Mouse (Mus musculus) midbrain, embryonic 12.5 days (tissue): ENCODE measurements around the gene Rab4b. TPM values are rescaled to one million over a fixed set of nuclear protein-coding genes. Genes with fewer than 3 reads are reported as not detected.

ENCODE experiments used
- ATAC-seq: fragments of 200-750 bp; cut with Nextera tagmentation; 2 replicates; pipeline ENCODE4 v1.8.0; 2017; ENCODE audit warnings: low read depth, moderate TSS enrichment, moderate library complexity; ENCODE audit not compliant: low FRiP score
- H3K27ac ChIP-seq: fragments of 300-500 bp; sonication (generic); replicated peaks from 2 replicates; pipeline ENCODE4 v1.5.1; 2016; ENCODE audit warnings: mild to moderate bottlenecking
- H3K27me3 ChIP-seq: fragments of 300-500 bp; sonication (generic); 2 replicates; pipeline ENCODE4 v1.6.1; 2016; ENCODE audit warnings: mild to moderate bottlenecking
- H3K36me3 ChIP-seq: fragments of 300-500 bp; sonication (generic); 2 replicates; pipeline ENCODE4 v1.6.1; 2016
- H3K4me1 ChIP-seq: fragments of 300-500 bp; sonication (generic); 2 replicates; pipeline ENCODE4 v1.6.1; 2016
- H3K4me2 ChIP-seq: fragments of 300-500 bp; sonication (generic); replicated peaks from 2 replicates; pipeline ENCODE4 v1.6.1; 2016; ENCODE audit warnings: mild to moderate bottlenecking, moderate library complexity
- H3K4me3 ChIP-seq: fragments of 300-500 bp; sonication (generic); 2 replicates; pipeline ENCODE4 v1.5.1; 2016; ENCODE audit warnings: mild to moderate bottlenecking
- H3K9ac ChIP-seq: fragments of 300-500 bp; sonication (generic); replicated peaks from 2 replicates; pipeline ENCODE4 v1.6.1; 2016; ENCODE audit warnings: mild to moderate bottlenecking, moderate library complexity
- H3K9me3 ChIP-seq: fragments of 300-500 bp; sonication (generic); 2 replicates; pipeline ENCODE4 v1.6.1; 2016; ENCODE audit warnings: mild to moderate bottlenecking
- WGBS: fragments of 180-500 bp; shearing (Covaris S2); methylation state at CpG from one replicate; pipeline ENCODE4 v1.1.7; 2016; 5-methylcytosine and 5-hydroxymethylcytosine counted together
- polyA plus RNA-seq: library from polyadenylated mRNA; unstranded; fragments of >200 nt; fragmentation: Nextera tagmentation; extraction: Ambion mirVana; gene quantifications from 2 replicates; pipeline ENCODE4 v1.2.1, GENCODE M21; 2016

Gene Rab4b
- polyA plus RNA-seq, 1 experiment from 2014 or later = 82.9 TPM

DNA sequence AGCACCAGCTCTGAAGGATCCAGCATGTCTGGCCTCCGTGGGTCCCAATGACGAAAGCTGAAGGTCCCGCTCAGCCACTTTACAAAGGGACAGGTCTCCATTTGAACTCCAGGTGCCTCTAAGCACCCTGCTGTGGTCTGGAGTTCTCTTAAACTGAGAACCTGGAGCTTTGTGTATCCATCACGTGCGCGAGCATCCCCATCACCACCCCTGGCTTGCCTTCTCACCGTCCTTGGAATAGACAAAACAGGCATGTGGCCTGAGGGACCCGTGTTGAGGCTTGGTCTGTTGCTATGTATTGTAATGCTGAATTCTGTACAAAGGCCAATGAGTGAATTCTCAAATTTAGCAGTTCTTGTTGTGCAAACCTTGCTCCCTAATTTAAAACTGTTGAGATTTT, 20.1 kb upstream of the Rab4b start:
- no peak for ATAC-seq
- no peak overlapping the region for H3K4me3 ChIP-seq
- H3K4me1 ChIP-seq = peaks cover 18% of the 10 kb centered on the region
- H3K27ac ChIP-seq = no peak overlapping the region
- H3K9me3 ChIP-seq = no peaks in the 10 kb centered on the region
- no peak overlapping the region for H3K4me2 ChIP-seq
- 93% methylated on average over 8 of the region's 8 CpGs for WGBS
- H3K27me3 ChIP-seq = no peaks in the 10 kb centered on the region
- H3K9ac ChIP-seq = no peak overlapping the region
- H3K36me3 ChIP-seq = peaks cover 25% of the 10 kb centered on the region

DNA sequence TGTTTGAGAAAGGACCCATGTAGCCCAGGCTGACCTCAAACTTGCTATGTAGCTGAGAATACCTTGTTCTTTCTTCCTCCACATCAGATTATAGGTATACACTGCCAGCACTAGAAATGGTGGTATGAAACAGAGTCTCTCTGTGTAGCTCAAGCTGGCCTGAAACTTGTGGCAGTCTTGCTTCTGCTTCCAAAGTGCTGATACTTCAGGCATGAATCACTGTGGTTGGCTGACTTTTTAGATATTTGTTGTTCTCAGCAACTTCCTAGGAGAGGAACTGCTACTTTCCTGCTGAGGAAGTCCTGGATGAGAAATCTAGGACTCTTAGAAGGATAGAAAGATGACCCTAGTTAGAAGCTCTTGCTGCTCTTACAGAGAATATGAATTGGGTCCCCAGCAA, 19.7 kb upstream of the Rab4b start:
- no peak overlapping the region for H3K4me3 ChIP-seq
- H3K9ac ChIP-seq = no peak overlapping the region
- ATAC-seq = no peak
- H3K9me3 ChIP-seq = no peaks in the 10 kb centered on the region
- no peak overlapping the region for H3K27ac ChIP-seq
- no peaks in the 10 kb centered on the region for H3K27me3 ChIP-seq
- H3K36me3 ChIP-seq = peaks cover 26% of the 10 kb centered on the region
- no peak overlapping the region for H3K4me2 ChIP-seq
- peaks cover 22% of the 10 kb centered on the region for H3K4me1 ChIP-seq

DNA sequence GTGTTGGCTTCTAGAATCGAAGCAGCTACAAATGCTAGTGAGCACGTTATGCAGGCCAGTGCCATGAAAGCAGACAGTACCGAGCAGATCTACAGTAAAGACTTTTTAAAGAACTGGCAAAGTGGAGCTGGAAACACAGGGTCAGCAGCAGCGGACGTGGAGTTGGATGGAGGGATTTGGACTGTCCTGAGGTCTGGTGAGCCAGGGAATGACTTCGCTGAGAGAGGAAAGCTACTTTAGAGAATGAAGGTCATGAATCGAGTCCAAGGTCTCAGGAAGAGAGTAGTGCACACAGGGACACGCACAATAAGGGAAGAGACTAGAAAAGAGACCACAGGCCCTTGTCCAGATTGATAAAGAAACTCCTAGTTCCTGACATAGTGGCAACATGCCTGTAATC, 18.9 kb upstream of the Rab4b start:
- Histone ChIP-seq H3K27ac (no peak overlapping the region), H3K27me3 (no peaks in the 10 kb centered on the region), H3K9me3 (no peaks in the 10 kb centered on the region), H3K36me3 (peaks cover 26% of the 10 kb centered on the region), H3K4me2 (no peak overlapping the region), H3K9ac (no peak overlapping the region), H3K4me3 (no peak overlapping the region), H3K4me1 (peaks cover 24% of the 10 kb centered on the region)
- no peak for ATAC-seq
- WGBS = 89% methylated on average over 8 of the region's 8 CpGs

DNA sequence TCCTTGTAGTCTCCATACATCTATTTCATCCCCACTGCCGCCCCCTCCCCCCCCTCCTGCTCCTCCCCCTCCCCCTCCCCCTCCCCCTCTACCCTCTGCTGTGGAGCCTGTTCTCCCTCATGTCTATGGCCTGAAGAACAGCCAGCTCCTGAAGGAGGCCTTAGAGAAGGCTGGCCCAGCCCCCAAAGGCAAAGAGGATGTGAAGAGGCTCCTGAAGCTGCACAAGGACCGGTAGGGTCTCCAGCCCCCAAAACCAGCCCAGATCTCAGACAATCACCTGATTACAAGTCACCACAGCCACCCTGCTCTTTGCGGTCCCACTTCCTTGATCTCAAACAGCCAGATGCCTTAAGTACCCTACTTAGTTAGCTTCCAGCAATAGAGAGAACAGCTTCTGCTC, 18.4 kb upstream of the Rab4b start:
- H3K27ac ChIP-seq = no peak overlapping the region
- peaks cover 24% of the 10 kb centered on the region for H3K4me1 ChIP-seq
- no peak for ATAC-seq
- H3K9ac ChIP-seq = no peak overlapping the region
- H3K27me3 ChIP-seq = no peaks in the 10 kb centered on the region
- peaks cover 27% of the 10 kb centered on the region for H3K36me3 ChIP-seq
- no peak overlapping the region for H3K4me3 ChIP-seq
- no peak overlapping the region for H3K4me2 ChIP-seq
- H3K9me3 ChIP-seq = no peaks in the 10 kb centered on the region
- WGBS = 89% methylated on average over 3 of the region's 3 CpGs

DNA sequence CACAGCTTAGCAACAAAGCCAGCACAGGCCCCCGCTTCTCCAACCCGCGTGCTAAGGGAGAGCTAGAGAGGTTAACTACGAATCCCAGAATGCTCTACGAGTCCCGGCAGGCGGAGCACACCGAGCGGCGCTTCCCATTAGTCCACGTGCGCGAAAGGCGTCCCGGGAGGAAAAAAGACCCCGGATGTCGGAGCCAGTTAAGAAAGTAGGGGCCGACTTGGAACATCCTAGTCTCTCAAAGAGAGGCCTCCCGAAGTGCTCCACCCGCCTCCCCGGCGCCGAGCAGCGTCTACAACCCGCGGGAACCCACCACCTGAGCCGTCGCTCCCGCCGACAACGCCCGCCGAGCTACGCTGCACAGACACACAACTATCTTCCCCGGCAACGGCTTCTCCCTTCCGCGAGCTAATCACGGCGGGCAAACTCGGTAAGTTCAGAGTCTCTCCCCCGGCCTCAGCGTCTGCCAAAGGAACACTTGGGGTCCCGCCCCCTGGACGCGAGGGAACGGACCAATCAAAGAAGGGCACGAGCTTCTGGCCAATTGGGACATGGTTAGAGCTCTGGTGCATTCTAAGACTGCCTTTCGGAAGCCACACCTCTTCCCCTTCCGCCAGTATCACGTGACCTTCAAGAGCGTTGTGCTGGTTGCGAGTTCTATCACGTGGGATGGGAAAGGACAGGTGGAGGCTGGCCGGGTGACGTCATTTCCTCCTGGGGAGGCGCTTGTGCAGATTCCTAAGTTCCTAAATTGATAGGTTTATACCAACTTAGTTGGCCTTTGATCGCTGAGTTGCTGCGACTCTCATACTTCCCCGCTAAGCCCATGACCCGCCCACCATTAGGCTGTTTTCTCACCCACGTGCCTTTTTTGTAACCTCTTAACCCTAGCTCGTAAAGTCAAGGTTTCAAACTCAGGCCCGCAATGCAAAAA, 17.2 kb upstream of the Rab4b start, which contains the start of the genes BC024978 and Snrpa:
Gene BC024978, plus strand, starts transcription at position 101 of the 931 bp plus-strand sequence.
Gene Snrpa, minus strand, starts transcription at position 591 of the 931 bp plus-strand sequence.
- H3K4me1 ChIP-seq = peaks cover 24% of the 10 kb centered on the region
- H3K36me3 ChIP-seq = peaks cover 36% of the 10 kb centered on the region
- peak within 1 kb of the TSS; percentile 88 for H3K9ac ChIP-seq
- peak within 1 kb of the TSS; percentile 97 for H3K27ac ChIP-seq
- ATAC-seq = peak; percentile 99
- 0 out of 2 replicates have a peak, but pooled peaks cover under 1% of the 10 kb centered on the region for H3K9me3 ChIP-seq
- WGBS = 1% methylated on average over 64 of the region's 64 CpGs
- H3K27me3 ChIP-seq = no peaks in the 10 kb centered on the region
- H3K4me2 ChIP-seq = peak within 1 kb of the TSS; percentile 93
- H3K4me3 ChIP-seq = peak within 1 kb of the TSS; percentile 89

DNA sequence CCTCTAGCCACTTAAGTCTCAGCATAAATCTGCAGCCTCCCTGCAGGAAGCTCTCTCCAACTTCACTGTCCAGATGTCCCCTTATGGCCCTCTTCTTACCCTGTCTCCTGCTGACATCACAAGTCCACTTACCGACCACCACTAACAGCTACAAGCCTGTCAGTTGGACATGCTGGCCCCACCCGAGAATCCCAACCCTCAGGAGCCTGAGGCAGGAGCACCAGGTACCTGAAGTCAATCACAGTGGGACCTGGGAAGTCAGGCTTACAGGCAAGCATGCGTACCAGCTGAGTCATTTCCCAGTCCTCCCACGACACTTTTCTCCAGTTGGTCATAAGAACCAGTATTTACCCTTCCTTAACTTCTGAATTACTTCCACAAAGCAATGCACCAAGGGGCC, 15.0 kb upstream of the Rab4b start:
- 0 out of 2 replicates have a peak, but pooled peaks cover 3% of the 10 kb centered on the region for H3K9me3 ChIP-seq
- no peak overlapping the region; the same call in 1 of the 2 replicates for H3K9ac ChIP-seq
- 93% methylated on average over 4 of the region's 4 CpGs for WGBS
- peak overlapping the region; percentile 25 for H3K4me2 ChIP-seq
- H3K4me3 ChIP-seq = no peak overlapping the region
- no peak overlapping the region for H3K27ac ChIP-seq
- H3K36me3 ChIP-seq = peaks cover 53% of the 10 kb centered on the region
- peaks cover 24% of the 10 kb centered on the region for H3K4me1 ChIP-seq
- no peaks in the 10 kb centered on the region for H3K27me3 ChIP-seq
- no peak for ATAC-seq

DNA sequence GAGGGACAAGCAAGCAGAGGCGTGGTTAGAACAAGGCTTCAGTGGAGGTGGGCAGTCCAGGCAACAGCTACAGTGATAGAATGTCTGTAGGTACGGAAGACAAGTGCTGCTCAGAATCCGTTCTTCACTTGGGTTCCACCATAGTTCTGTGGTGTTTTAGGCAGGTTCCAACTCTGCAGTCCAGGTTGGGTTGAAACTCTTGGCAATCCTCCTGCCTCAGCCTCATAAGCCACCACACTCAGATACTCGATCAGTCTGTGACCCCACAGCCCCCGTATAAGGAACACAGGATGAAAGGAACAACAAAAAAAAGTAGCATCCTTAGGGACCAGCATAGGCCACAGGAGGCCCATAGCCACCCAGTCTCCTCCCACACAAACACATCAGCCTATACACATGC, 13.7 kb upstream of the Rab4b start:
- no peak overlapping the region for H3K4me2 ChIP-seq
- 95% methylated on average over 5 of the region's 5 CpGs for WGBS
- peaks cover 66% of the 10 kb centered on the region for H3K36me3 ChIP-seq
- H3K27me3 ChIP-seq = no peaks in the 10 kb centered on the region
- H3K4me3 ChIP-seq = no peak overlapping the region
- no peak for ATAC-seq
- peaks cover 24% of the 10 kb centered on the region for H3K4me1 ChIP-seq
- no peak overlapping the region for H3K27ac ChIP-seq
- 0 out of 2 replicates have a peak, but pooled peaks cover 3% of the 10 kb centered on the region for H3K9me3 ChIP-seq
- no peak overlapping the region for H3K9ac ChIP-seq

DNA sequence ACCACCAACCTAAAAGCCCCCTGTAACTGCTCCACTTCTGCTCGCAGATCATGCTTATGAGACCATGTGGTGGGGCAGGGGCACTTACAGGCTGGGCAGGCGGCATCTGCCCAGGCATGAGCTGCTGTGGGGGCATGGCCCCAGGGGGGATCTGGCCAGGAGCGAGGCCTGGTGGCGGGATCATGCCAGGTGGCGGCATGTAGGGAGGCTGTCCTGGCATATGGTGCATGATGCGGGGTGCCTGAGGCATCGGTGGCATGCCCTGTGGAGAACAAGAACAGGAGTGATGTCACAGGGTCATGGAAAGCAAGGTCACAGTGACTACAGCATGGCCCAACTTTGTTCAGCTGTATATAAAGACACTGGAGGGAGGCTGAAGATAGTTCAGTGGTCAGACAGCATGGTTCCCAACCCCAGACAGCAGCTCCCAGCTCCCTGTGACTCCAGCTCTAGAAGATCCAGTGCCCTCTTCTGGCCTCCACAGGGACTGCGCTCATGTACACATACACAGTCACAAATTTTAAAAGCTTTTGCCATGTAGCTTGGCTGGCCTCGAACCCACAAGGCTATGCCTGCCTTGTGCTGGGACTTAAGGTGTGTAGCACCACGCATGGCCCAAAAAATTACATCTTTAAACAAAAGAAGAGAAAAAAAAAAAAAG, 10.7 kb upstream of the Rab4b start:
- no peaks in the 10 kb centered on the region for H3K27me3 ChIP-seq
- H3K4me1 ChIP-seq = peaks cover 11% of the 10 kb centered on the region
- H3K4me2 ChIP-seq = no peak overlapping the region
- H3K27ac ChIP-seq = no peak overlapping the region
- peaks cover 96% of the 10 kb centered on the region for H3K36me3 ChIP-seq
- H3K9ac ChIP-seq = no peak overlapping the region
- no peak overlapping the region for H3K4me3 ChIP-seq
- no peak for ATAC-seq
- 96% methylated on average over 10 of the region's 10 CpGs for WGBS
- H3K9me3 ChIP-seq = 0 out of 2 replicates have a peak, but pooled peaks cover 3% of the 10 kb centered on the region

DNA sequence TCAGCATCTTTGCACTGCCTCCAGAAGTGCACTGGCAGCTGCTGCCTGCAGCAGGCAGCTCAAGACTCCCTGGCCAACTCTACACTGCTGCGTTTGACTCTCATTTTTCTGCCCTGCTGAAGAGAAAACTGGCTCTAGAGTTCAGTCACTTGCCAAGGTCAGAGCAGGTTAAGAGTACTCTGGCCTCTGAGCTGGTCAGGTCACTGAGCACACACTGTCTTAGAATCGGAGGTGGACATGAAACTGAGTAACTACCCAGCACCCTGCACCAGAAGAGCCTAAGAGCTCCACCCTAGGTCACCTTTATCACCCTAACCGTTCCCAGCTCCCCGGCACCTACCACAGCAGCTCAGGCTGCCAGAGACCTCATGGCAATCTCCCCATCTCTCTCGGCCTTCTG, 7.3 kb upstream of the Rab4b start:
- Histone ChIP-seq H3K4me2 (no peak overlapping the region), H3K27ac (no peak overlapping the region), H3K27me3 (no peaks in the 10 kb centered on the region), H3K4me3 (no peak overlapping the region), H3K4me1 (no peaks in the 10 kb centered on the region), H3K9ac (no peak overlapping the region), H3K36me3 (peaks cover 80% of the 10 kb centered on the region), H3K9me3 (0 out of 2 replicates have a peak, but pooled peaks cover 3% of the 10 kb centered on the region)
- 90% methylated on average over 5 of the region's 5 CpGs for WGBS
- no peak for ATAC-seq

DNA sequence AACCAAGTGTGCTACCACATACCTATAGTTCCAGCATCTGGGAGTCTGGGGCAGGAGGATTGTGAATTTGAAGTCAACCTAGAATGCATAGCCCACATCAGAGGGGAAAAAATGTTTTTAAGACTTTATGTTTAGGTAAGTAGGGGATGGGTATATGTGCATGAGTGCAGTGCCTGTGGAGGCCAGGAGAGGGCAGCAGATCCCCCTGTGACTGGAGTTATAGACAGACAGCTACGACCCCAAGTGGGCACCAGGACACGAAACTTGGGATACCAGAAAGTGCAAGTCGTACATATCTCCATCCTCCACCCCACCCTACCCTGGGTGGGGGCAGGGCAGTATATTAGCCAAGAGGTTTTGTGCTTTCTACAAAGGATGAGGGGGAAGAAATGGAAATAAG, 6.3 kb upstream of the Rab4b start:
- H3K4me1 ChIP-seq = no peaks in the 10 kb centered on the region
- no peaks in the 10 kb centered on the region for H3K27me3 ChIP-seq
- 73% methylated on average over 3 of the region's 3 CpGs for WGBS
- no peak overlapping the region for H3K27ac ChIP-seq
- no peak overlapping the region for H3K4me3 ChIP-seq
- H3K36me3 ChIP-seq = peaks cover 70% of the 10 kb centered on the region
- no peak overlapping the region for H3K4me2 ChIP-seq
- no peaks in the 10 kb centered on the region for H3K9me3 ChIP-seq
- no peak for ATAC-seq
- no peak overlapping the region for H3K9ac ChIP-seq

DNA sequence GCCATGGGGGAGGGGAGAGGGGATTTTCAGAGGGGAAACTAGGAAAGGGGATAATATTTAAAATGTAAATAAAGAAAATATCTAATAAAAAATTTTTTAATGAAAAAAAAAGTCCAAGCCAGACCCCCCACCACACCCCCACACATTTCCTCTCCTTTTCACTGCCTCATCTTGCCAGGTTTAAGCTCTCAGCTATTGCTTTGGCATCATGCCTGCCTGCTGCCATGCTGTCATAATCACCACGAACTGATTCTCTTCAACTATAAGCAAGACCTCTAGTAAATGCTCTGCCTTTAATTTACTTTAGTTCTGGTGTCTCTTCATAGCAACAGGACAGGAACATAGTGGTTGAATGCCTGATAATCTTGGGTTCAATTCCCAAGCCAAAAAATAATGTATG, 3.8 kb upstream of the Rab4b start:
- H3K4me1 ChIP-seq = peaks cover 11% of the 10 kb centered on the region
- H3K4me2 ChIP-seq = no peak overlapping the region
- no peak for ATAC-seq
- no peak overlapping the region for H3K4me3 ChIP-seq
- WGBS = 78% methylated on average over 1 of the region's 1 CpGs
- H3K27me3 ChIP-seq = no peaks in the 10 kb centered on the region
- no peaks in the 10 kb centered on the region for H3K9me3 ChIP-seq
- H3K27ac ChIP-seq = no peak overlapping the region
- peaks cover 45% of the 10 kb centered on the region for H3K36me3 ChIP-seq
- H3K9ac ChIP-seq = no peak overlapping the region
